Mouse (Mus musculus) gastrocnemius, adult 2 months (tissue): ENCODE results near the gene D16Ertd472e. TPM values are rescaled to one million over a fixed set of nuclear protein-coding genes. Genes with fewer than 3 reads are reported as not detected.

Experiments used
- DNase-seq: peaks from one replicate; pipeline ENCODE4 v3.0.0; 2022
- H3K27ac ChIP-seq: fragments of 200-600 bp; 2 replicates; pipeline ENCODE4 v1.8.1; 2022; ENCODE audit warnings: mild to moderate bottlenecking
- H3K4me3 ChIP-seq: fragments of 200-600 bp; 2 replicates; pipeline ENCODE4 v1.8.1; 2022; ENCODE audit warnings: mild to moderate bottlenecking, moderate library complexity
- CTCF ChIP-seq: fragments of 200-600 bp; IDR thresholded peaks from 2 replicates; pipeline ENCODE4 v1.8.1; 2022; ENCODE audit warnings: antibody characterized with exemption, mild to moderate bottlenecking, moderate library complexity
- intact Hi-C: fragments of 180-260 bp; cut with DNase I; formaldehyde crosslinking; loops from one replicate; pipeline ENCODE4 v1.15.1; 2025
- long read RNA-seq, 2 experiments: library from polyadenylated mRNA; stranded (forward); transcript quantifications; one replicate each; pipeline ENCODE4 v2.0.0; 2021
- total RNA-seq, 2 experiments: library from RNA; stranded (reverse); gene quantifications; 2 replicates each; pipeline ENCODE4 v1.2.3; 2021

The D16Ertd472e gene
- 1 to 10 TPM; 3.5 TPM for total RNA-seq
- long read RNA-seq, experiment 1, partial matches to known transcripts = 1 of 2 reads
- long read RNA-seq, experiment 1, other reads (novel, unspliced or antisense) = 1 of 2 reads
- long read RNA-seq, experiment 2 = 0 reads

DNA sequence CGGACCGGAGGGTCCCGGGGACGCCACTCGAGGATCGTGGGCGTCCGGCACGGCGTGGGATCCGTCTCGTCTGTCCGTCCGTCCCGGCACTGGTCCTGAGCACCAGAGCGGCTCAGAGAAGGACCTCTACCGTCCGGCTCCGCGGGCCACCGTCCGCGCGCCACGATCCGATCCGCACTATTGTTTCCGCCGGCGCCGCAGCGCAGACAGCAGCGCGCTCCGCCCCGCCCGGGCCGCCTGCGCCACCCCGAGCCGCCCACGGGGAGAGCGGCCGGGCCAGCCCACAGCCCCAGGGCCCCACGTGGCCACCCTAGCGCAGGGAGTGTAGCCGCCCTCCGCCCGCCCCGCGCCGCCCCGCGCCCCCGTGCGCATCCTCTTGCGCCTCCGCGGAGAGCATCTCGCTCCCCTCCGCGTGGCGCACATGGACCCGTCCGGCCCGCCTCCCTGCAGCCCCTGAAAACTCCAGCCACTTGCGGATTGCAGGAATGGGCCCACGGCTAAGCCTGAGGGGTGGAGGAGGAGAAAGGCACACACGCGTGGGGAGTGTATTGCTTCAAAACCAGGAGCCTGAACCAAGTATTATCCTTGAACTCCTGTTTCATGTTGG is at the start of gene D16Ertd472e:
Gene D16Ertd472e (minus strand): TSS at position 231 of the 607 bp plus-strand sequence.
- intact Hi-C loops = loop anchor here (5.0 kb wide), 2 partner anchors 124 to 199 kb away; partner anchors contain the start of gene Btg3
- TF ChIP-seq CTCF = 0 out of 2 replicates have a peak, but pooled peaks have one; percentile 4
- Histone ChIP-seq H3K4me3 (peak within 1 kb of the TSS; percentile 92), H3K27ac (peak within 1 kb of the TSS; percentile 89)
- peak; percentile 93 for DNase-seq

DNA sequence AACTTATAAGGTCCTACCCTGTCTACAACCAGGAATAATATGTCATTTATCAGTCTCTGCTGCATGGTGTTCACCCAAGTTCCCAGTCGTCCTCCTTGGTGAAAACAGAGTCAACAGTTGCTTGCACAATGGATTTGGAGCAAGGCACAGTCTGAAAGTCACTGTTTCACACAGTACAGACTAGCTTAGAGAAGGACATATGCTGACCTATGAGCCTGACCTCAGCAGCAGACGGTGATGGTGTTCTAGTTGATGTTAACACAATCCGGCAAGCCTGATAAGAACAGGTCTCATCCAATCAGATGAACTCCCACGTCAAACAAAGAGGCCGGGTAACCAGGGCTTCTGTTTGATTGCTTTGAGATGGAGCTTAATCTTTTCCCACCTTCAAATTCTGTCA is 46.2 kb upstream of the D16Ertd472e start:
- DNase-seq = no peak
- H3K27ac ChIP-seq = no peak overlapping the region
- H3K4me3 ChIP-seq = no peak overlapping the region
- intact Hi-C loops = no loop called here
- no peak for TF ChIP-seq CTCF

DNA sequence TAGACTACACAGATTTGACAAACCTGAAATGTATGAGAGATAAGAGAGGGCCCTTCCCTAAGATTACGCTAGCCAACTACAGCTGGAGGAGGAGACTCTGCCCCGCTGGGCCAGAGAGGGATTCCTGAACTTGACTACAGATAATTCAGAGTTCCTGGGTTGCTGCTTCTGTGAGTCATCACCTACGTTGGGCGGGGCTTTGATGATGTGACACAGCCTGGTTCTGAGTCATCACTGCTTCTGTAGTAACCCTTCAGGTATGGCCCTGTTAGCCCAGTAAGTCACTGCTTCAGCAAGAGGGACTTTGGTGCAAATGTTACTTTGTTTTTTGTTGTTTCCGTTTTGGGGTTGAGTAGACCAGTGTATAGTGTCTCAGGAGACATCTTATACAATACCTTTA is 42.9 kb upstream of the D16Ertd472e start:
- intact Hi-C loops = no loop called here
- no peak overlapping the region for H3K4me3 ChIP-seq
- TF ChIP-seq CTCF = no peak
- H3K27ac ChIP-seq = no peak overlapping the region
- peak; percentile 27 for DNase-seq

DNA sequence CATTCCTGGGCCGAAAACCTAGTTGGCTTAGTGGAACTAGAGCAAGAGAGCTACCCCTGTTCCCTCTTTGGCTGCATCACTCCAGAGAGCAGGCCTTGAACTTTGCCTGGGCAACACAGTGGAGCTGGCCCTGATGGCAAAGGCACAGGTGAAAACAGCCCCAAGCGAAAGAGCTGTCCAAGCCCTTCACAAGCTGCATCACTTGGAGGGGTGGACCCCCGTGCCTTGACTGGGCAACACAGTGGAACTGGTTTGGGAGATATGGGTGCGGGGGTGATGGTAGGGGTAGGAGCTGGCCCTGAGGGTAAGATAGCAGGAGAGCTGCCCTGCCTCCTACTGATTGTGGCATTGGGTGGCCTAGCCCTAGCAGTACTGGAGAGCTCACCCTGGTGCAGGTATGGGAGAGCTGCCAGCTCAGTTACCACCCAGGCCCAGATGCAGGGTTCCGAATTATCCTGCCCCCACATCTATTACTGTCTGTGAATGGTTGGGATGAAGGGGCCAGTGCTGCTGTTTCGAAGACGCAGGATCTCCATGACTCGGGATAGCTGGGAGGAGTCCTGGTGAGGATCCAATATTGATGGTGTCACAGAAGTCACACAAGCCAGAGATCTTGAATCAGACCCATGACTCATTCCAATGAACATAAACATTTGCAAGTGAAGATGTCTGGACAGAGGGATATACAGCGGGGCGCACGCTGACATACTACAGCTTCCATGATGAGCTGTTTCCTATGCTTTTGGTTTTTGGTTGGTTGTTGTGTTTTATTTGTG is 41.4 kb upstream of the D16Ertd472e start:
- intact Hi-C loops = no loop called here
- no peak for DNase-seq
- TF ChIP-seq CTCF = no peak
- no peak overlapping the region for H3K27ac ChIP-seq
- H3K4me3 ChIP-seq = no peak overlapping the region

DNA sequence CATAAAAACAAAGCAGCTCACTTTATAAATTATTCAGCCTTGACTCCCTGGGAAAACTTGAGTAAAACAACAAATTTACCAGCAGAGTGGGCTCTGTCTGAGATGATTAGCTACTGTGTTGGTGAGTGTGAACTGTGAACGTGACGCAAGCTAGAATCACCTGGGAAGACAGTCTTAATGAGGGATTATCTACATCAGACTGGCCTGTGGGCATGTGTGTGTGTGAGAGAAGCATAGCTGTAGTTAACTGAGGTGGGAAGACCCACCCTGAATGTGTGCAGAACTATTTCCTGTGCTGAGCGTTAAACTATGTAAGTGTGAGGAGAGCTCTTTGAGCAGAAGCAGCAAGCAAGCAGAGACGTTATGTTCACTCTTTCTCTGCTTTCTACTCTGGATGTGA is 29.7 kb upstream of the D16Ertd472e start:
- Histone ChIP-seq H3K27ac (no peak overlapping the region), H3K4me3 (no peak overlapping the region)
- TF ChIP-seq CTCF = no peak
- DNase-seq = no peak
- intact Hi-C loops = no loop called here

DNA sequence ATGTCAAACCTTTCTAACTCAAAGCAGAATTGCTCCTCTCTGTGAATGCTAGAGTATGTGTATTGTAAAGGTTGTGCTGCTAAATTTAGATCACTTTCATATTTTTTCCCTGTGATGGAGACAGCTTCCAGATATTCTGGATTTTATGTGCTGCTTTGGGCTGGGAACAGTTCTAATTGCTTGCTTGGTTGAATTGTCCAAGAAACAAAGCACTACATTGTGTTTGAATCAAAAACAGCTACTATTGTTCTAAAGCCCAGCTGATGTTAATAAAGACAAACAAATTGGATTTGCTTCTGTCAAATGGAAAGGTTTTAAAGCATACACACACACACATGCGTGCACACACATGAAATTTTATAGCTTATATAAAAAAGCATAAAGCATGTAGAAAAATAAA is 22.4 kb upstream of the D16Ertd472e start:
- H3K27ac ChIP-seq = no peak overlapping the region
- DNase-seq = no peak
- intact Hi-C loops = no loop called here
- TF ChIP-seq CTCF = no peak
- no peak overlapping the region for H3K4me3 ChIP-seq

DNA sequence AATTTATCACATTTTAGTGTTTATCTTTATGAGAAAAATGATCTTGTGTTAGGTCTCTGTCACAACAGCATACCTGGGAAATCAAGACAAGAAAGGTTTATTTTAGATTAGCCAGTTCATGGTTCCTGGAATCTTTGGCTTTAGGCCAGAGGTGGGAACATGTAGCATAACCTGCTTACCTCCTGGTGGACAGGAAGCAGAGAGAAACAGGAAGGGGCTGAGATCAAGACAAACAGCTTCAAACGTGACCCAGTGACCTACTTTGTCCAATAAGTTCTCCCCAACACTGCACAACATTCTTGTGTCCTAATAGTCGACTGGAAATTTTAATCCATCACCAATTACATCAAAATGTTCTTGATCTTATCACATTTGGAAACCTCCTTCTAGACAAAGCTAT is 19.9 kb upstream of the D16Ertd472e start:
- Histone ChIP-seq H3K4me3 (no peak overlapping the region), H3K27ac (no peak overlapping the region)
- intact Hi-C loops = no loop called here
- no peak for TF ChIP-seq CTCF
- no peak for DNase-seq

DNA sequence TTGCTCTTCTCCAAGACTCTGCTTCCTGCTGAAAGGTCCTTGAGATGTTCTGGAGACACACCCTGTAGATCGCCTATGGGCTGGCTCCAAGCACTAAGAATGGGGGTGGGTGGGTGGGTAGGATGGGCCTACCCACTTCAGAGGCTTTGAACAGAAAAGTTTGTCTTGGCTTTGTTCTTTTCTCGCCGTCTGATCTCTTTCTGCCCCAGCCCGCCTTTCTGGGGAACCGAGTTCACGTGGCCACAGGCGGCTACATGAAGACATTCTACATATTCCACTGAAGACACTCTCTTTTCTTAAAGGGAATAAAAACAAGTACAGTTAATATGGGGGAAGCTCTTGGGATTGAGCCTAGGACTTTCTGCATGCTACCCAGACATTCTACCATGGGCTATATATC is 19.3 kb upstream of the D16Ertd472e start:
- intact Hi-C loops = no loop called here
- Histone ChIP-seq H3K4me3 (no peak overlapping the region), H3K27ac (peak overlapping the region; percentile 62; the same call in 1 of the 2 replicates)
- DNase-seq = no peak
- no peak for TF ChIP-seq CTCF

DNA sequence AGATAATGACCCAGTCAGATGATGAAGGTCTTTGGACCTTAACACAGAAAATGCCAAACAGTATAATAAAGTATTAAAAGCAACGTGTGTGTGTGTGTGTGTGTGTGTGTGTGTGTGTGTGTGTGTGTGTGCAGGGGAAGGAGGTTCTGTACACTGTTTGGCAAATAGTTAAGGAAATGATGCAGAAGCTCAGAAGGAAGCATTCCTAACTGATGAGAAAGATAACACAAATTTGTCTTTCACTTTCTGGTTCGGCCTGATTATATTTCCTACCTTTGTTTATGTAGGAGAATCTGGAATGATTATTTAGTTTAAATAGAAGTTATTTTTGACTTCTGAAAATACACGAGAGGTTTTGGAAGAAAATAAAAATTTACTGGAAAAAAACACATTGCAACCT is 17.6 kb upstream of the D16Ertd472e start:
- no peak overlapping the region for H3K27ac ChIP-seq
- no peak overlapping the region for H3K4me3 ChIP-seq
- intact Hi-C loops = no loop called here
- no peak for TF ChIP-seq CTCF
- DNase-seq = no peak

DNA sequence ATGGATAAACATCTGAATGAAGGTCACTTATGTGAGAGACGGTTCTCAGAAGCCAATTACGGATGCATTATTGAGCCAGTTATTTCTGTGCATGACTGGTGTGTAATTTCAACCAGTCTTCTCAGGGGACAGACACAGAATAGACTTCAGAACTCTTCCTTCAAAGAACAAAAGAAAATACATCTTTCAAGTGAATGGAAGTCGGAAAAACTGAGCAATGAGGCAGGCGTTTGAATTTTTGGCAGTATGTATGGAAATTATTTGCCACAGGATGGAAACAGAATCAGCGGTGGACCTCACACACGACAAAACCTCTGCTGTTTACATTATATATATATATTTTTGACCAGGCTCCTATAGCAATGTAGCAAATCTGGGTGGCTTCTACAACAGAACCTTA is 14.6 kb upstream of the D16Ertd472e start:
- intact Hi-C loops = no loop called here
- Histone ChIP-seq H3K27ac (no peak overlapping the region), H3K4me3 (no peak overlapping the region)
- no peak for DNase-seq
- TF ChIP-seq CTCF = no peak

DNA sequence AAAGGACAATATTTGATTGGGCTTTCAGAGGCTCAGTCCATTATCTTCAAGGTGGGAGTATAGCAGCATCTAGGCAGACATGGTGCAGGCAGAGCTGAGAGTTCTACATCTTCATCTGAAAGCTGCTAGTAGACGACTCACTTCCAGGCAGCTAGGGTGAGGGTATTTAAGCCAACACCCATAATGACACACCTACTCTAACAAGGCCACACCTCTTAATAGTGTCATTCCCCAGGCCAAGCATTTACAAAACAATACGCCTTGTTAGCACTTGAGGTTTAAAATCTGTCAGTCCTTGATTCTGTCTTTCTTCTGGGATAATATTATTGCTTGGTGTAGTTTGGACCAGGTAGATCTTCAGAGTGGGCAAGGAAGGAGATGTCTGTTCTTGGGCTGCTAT is 12.3 kb upstream of the D16Ertd472e start:
- H3K27ac ChIP-seq = no peak overlapping the region
- no peak for DNase-seq
- no peak overlapping the region for H3K4me3 ChIP-seq
- no peak for TF ChIP-seq CTCF
- intact Hi-C loops = no loop called here

DNA sequence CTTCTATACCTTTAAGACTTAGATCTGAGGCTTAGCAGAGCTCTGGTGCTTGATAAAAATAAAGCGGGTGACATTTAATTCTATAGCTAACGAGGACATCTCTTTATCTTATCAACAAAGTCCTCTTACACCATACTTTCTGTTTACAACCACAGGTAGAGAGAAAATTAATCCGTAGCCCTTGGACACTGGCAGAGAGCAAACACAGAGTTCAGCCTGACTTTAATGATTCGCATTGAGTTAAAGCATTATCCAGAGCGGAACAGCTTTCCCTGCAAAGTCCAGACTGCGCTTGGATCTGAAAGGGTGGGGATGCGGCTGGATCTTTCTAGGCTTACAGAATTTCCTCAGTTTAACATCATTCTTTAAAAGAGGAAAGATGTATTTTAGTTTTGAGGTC is 10.1 kb upstream of the D16Ertd472e start:
- Histone ChIP-seq H3K27ac (no peak overlapping the region), H3K4me3 (no peak overlapping the region)
- DNase-seq = no peak
- intact Hi-C loops = no loop called here
- TF ChIP-seq CTCF = no peak

DNA sequence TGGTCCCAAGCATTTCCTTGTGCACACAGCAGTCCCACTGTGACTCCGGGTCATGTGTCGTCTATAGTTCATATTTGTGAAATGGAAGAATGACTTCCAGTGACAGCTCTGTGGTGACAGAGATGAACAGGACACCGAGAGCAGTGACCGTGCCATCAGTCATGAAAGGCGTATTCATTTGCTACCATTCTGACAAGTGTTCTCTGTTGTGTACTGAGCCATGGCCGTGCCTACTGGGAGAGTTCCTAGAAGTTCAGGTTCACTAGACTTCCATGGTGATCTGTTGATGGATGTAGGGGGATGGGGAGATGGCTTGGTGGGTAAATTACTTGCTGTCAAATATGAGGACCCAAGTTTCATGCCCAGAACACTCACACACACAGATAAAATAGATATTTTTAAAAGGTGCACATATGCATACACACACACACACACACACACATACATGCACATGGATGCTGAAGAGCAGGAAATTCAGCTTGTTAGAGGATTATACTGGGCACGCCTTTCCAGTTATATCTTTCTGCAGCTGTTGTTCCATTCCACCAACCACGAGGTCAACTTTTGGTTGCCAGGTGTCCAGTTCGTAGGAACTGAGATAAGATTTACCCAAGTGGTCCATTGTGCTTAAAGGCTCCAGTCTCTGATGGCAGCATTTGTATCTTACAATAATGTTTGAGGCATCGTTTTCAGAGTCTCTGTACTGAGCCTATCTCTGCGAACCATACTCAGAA is 9.3 kb upstream of the D16Ertd472e start:
- no peak overlapping the region for H3K27ac ChIP-seq
- DNase-seq = no peak
- H3K4me3 ChIP-seq = no peak overlapping the region
- no peak for TF ChIP-seq CTCF
- intact Hi-C loops = no loop called here
